Mouse (Mus musculus) adrenal gland, adult (tissue): ENCODE data around the gene Rab5if.

Experiments used
- DNase-seq, 2 experiments: peaks; one replicate each; pipeline ENCODE4 v3.0.0; 2022 to 2023; ENCODE audit warnings: low spot score in 1 of 2; ENCODE audit not compliant: inconsistent age in 2 of 2

The Rab5if gene

GRCm38 (mm10) chr2:156919796-156920195 is 56.9 kb downstream of the Rab5if start:
- no peak for DNase-seq

DNA sequence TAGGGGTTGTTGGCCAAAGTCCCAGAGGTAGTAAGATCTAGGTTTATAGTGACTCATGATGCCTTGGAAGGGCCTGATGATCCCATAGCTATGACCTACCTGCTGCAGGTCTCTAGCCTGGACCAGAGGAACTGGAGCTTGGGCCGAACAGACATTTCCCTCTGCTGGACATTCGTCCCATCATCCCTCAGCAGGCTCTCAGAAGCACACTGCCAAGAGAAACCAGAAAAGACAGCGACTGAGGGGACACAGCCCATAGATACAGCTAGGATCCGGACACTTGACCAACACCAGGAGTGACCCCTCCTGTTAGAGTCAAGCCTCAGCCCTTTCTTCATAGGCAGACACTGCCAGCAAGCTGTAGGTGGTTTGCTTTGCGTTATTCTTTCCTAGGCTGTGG is 60.1 kb downstream of the Rab5if start:
- DNase-seq, result no peak
